Mouse (Mus musculus): ENCODE measurements around the gene Mpc1.

- TF ChIP-seq CTCF (IDR thresholded peaks at IDR 0.05; ENCODE audit: control insufficient read depth, insufficient read depth, insufficient read length), result no peak
- no peak for TF ChIP-seq CEBPB (IDR thresholded peaks at IDR 0.05; ENCODE audit: low read depth)
- no peak for TF ChIP-seq MAX (IDR thresholded peaks at IDR 0.05)
- TF ChIP-seq MYOG (IDR thresholded peaks at IDR 0.05; ENCODE audit: control insufficient read depth, extremely low read depth, insufficient read length), result no peak
Measured at GRCm38 (mm10) chr17:8296313-8296844, 13.7 kb downstream of the Mpc1 start.

Data from C2C12 (cell line).